Mouse (Mus musculus): ENCODE results near the gene Qpctl.

Qpctl gene
- long read RNA-seq, experiment 1, transcript Qpctl-201 (7 exons, 2,710 nt) = major isoform, 15 of 22 reads
- long read RNA-seq, experiment 1, partial matches to known transcripts = 4 of 22 reads
- long read RNA-seq, experiment 1, other reads (novel, unspliced or antisense) = 3 of 22 reads
- long read RNA-seq, experiment 2, transcript Qpctl-201 (7 exons, 2,710 nt) = major isoform, 18 of 25 reads
- long read RNA-seq, experiment 2, partial matches to known transcripts = 2 of 25 reads
- long read RNA-seq, experiment 2, other reads (novel, unspliced or antisense) = 5 of 25 reads

DNA sequence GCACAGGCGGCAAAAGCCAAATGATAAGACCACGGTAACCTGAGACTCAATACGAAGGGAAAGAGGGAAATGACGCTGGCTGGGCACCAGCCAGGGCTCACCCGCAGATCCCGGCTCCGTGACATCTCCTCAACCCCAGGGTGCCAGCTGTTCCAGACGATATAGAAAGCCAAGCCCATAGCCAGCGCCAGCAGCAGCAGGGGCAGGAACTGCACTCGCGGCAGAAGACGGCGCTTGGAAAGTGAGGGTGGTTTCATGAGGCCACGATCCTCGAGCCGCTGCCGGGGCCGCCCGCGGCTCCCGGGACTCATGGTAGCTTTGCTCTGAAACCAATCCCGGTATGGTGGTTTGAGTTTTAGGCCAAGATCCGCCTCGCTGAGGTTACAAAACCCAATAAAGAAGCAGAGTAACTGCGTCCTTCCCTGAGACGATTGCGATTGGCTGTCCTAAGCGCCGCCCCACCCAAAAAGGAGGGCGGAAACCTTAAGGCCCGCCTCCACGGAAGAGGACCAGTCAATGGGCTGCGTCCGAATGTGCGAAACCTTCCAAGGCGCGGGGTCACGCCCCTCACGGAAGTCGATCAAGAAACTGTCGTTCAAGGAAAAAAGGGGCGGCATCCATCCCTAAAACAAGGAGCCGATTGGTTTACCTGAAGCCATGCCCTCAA lies at the start of gene Qpctl:
Gene Qpctl (minus strand): TSS at position 417 of the 667 bp plus-strand sequence.
- intact Hi-C loops (cut with DNase I) = no loop called here

DNA sequence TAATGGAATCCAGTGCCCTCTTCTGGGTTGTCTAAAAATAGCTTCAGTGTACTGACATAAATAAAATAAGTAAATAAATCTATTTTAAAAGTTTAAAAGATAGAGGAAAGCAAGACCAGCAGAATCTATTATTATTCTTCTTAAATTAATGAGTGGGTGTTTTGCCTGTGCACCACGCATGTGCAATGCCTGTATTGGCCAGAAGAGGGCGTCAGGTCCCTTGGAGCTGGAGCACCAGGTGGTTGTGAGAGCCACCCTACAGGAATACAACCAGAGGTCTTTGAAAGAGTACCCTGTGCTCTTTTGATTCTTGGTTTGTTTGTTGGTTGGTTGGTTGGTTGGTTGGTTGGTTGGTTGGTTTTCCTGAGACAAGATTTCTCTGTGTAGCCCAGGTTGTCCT lies 48.9 kb upstream of the Qpctl start:
- intact Hi-C loops (cut with DNase I) = no loop called here

DNA sequence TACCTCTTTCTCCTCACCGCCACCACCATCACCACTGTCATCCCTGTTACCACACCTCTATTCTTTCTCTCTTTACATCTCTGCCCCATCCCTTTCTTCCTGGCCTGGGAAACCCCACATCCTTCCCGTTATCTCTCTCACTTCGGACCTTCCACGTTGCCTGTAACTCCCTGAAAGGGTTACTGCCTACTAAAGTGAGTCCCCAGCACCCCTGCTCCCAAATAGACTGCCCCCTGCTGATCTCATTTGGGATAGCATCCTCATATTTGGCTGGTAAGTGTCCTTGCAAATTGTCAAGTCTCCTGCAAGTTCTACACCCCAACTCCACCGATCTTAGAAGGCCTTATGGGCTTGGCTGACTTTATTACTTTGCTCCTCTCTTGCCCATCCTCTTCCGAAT lies 47.6 kb upstream of the Qpctl start:
- intact Hi-C loops (cut with DNase I) = no loop called here

DNA sequence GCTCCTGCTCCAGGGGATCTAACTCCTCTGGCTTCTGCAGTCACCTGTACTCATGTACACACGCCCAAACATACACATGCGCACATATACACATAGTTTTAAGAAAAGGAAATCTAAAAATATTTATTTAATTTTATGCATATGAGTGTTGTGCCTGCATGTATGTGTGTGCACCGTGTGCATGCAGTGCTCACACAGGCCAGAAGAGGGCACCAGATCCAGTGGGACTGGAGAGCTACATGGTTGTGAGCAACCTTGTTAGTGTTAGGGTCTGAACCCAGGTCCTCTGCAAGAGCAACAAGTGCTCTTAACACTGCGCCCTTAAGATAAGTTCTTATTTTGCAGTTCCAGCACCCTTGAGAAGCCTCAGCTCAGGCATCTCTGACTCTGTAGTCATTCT lies 45.6 kb upstream of the Qpctl start:
- intact Hi-C loops (cut with DNase I) = no loop called here

DNA sequence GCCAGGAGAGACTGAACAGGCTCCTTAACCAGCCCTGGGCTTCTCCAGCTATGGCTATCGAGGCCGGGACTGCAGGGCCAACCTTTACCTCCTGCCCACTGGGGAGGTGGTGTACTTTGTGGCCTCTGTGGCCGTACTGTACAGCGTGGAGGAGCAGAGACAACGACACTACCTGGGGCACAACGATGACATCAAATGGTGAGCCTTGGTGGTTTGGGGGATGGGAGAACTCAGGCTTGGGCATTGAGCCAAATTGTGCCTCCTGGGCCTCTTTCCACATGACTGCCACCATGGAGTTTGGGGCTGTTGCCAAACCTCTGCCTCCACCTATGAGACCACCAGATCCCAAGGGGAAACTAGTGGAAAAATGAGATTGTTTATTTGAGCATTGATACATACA lies 35.7 kb upstream of the Qpctl start:
- intact Hi-C loops (cut with DNase I) = no loop called here

DNA sequence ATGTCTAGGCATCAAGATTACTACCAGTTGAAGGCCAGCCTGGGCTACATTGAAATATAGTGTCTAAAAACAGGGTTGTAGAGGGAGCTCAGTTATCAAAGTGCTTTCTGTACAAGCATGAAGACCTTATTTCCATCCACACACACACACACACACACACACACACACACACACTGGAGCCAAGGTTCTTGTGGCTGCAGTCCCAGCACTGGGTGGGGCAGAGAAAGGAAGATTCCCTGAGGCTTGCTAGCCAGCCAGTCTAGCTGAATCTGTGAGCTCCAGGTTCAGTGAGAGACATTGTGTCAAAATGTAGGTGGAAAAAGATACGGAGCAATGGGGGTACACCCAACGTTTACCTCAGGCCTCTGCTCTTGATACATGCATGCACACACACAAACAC lies 35.2 kb upstream of the Qpctl start:
- intact Hi-C loops (cut with DNase I) = no loop called here

DNA sequence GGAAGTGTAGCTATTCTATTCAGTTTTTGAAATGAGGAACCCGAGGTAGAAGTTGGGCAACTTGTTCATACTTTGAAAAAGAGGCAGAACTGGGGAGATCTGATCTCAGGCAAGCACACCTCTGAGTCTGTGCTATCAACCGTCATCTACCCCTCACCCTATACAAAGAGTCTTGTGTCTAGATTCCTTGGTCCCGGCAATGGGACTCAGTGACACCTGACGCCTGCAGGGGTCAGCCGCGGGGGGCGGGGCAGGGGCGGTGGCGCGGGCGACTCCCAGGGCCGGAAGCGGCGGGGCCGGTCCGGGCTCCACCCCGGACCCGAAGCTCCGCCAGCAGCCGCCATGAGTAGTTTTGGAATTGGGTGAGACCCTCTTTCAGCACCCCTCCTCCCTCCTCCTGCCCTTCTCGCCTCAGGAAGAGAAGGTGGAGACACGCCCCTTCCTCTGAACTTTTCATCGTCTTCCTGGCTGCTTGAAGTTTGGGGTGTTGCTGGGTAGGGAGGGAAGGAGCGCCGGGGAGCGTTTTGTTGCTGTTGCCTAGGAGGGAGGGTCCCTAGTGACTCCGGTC lies 31.9 kb upstream of the Qpctl start:
- intact Hi-C loops (cut with DNase I) = no loop called here

DNA sequence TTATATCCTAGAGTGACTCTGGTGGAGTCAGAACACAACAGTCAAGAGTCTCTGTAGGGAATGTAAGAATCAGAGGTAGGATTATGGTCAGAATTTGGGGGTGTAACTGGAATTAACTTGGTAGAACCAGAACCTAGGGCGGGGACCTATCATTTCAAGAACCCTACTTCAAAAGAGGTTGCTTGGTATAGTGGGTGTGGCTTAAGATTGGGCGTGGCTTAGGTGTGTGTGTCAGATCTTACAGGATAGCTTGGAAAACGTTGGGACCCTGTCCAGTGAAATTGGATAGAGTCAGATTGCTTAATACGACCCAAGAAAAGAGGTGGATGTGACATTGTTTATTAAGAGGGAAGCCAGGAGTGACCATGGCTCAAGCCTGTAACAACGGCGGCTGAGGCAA lies 30.8 kb upstream of the Qpctl start:
- intact Hi-C loops (cut with DNase I) = loop anchor here (5.0 kb wide), 1 partner anchor 32 kb away; the partner anchor contains the start of gene Gpr4

DNA sequence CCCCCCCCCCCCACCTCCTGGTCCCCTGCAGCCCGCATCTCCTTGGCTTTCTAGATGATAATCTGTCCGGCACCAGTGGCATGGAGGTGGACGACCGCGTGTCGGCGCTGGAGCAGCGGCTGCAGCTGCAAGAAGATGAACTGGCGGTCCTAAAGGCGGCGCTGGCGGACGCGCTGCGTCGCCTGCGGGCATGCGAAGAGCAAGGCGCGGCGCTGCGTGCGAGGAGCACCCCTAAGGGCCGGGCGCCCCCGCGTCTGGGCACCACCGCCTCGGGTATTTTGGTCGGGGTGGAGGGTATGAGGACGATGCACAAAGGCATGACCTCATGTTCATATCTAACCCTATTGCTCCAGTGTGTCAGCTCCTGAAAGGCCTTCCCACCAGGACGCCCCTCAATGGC lies 30.1 kb upstream of the Qpctl start:
- intact Hi-C loops (cut with DNase I) = loop anchor here (5.0 kb wide), 1 partner anchor 33 kb away; the partner anchor contains the start of gene Gpr4

DNA sequence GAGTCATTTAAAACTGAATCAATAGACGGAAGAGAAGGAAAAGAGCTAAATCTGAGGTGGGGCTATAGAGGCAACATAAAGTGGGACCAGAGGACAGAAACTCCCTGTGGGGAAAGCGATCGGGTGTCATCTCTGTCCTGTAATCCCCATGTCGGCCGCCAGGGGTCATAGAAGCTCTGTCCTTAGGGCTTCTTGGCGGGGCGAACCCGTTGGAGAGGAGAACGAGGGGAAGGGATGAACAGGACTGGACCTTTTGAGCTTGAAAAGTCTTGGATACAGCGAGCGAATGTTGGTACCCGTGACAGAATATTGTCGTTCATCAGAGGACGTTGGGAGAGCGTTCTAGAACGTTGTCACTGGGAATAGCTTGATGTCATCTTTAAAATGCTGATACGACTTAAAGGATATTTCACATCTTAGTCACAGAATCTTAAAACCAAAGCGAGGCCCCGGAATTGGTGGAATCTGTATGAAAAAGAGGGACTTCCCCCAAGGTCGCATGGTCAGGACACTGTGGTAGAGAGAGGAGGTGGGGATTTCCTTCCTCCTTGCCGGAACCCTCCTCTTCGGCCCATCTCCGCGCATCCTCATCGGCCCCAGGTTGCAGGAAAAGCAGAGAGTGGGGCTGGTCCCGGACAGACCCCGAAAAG lies 29.5 kb upstream of the Qpctl start:
- intact Hi-C loops (cut with DNase I) = loop anchor here (5.0 kb wide), 1 partner anchor 34 kb away; the partner anchor contains the start of gene Gpr4

DNA sequence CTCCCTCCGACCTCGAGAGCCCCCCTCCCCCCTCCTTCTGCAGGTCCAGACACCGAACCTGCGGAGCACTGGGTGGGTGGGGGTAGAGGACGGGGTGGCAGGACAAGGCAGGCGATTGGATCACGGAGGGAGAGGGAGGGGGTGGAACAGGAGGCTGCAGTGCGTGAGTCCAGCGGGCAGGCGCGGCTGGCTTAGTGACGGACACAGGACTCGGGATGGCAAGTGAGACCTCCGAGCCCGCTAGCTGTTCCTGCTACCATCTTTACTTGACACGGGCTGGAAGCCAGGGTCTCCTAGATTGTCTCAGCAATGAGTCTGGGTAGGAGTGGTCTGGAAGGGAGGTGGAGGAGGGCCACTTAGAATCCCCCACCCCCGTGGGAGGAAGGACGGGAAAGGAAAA lies 28.9 kb upstream of the Qpctl start:
- intact Hi-C loops (cut with DNase I) = loop anchor here (5.0 kb wide), 1 partner anchor 34 kb away; the partner anchor contains the start of gene Gpr4

DNA sequence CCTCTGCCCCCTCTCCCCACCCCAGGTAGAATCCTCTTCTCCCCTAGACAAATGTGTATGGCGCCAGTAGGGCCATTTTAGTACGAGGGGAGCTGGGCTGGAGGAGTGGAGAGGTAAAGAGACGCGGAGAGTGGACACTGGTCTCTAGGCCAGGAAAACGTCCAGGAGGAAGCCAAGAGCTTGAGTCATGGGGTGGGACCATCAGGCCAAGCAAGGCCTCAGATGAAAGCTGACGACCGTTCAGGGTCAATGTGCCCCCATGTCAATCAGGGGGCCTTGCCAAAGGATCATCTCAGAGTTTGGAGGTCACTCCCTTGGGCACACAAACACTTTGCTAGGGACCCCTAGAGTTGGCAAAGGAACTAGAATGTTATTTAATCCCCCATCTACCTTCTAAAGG lies 28.1 kb upstream of the Qpctl start:
- intact Hi-C loops (cut with DNase I) = loop anchor here (5.0 kb wide), 1 partner anchor 35 kb away; the partner anchor contains the start of gene Gpr4

DNA sequence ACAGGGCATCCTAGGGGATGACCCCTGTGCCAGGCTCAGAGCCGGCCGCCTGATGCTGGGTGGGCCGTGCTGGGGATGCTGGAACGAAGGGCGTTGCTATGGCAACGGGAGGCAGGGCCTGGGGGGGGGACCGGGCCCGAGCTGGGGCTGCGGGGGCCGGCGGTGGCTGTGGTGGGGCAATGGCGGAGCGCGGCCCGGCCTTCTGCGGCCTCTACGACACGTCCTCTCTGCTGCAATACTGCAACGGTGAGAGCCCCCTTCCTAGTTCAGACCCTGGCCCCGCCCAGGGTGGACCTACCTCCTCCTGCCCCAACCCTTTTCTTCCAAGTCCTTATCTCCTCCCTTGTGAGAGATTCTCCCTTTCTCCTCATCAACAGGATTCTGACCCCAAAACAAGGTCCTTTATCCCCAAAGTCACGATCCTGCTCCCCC lies 27.4 kb upstream of the Qpctl start:
- intact Hi-C loops (cut with DNase I) = loop anchor here (5.0 kb wide), 1 partner anchor 36 kb away; the partner anchor contains the start of gene Gpr4

DNA sequence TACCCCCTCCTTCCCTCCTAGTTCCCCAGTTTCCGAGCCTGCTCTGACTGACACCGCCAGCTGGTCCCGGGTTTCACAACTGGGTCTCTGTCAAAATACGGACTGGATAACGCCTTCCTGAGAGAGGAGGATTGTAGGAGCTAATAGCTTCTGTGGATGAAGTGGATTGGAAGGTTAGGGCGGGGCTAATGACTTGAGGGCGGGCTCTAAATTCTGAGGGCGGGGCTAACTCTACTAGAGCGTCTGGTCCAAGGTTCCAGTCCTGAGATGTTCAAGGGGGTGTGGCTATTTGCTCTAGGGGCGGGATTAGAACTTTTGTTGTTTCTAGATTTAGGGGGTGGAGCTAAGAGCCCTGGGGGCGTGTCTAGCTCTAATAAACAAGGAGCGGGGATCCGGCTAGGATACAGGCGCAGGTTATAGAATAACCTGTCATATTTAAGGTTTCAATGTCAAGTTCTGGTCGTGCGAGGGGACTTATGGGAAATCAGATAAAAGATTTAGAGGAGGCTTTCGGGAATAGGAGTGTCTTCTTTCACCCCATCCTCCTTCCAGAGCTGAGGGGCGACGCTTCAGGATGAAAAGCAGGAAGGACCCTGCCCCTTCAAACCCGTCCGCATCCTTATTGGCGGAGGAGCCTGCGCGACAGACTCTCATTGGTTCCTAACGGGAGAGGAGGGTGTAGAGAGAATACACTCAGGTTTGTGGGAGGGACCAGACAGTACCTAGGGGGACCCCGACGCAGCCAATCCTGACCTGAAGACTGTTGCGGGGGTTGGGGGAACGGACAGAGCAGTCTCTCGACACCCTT lies 26.8 kb upstream of the Qpctl start, which contains the start of gene Eml2:
Gene Eml2 (plus strand): TSS at position 714 of the 808 bp plus-strand sequence.
- intact Hi-C loops (cut with DNase I) = loop anchor here (5.0 kb wide), 1 partner anchor 36 kb away; the partner anchor contains the start of gene Gpr4

DNA sequence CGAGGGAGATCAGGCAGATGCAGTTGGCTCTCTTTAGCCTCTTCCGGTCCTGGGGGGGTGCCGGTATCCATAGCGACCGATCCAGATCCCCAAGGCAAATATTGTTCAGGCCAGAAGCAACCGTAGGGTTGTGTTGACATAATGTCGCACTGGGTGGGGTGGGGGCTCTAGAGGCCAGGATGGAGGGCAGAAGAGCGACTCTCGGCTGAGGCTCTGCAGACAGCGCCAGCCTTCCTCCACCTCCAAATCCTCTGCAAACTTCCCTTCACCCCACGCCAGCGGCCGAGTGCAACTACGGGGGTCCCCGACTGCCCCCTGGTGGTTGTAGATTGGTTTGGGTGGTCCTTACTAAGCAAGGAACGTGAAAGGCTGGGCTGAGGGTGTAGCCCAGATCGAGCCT lies 23.8 kb upstream of the Qpctl start:
- intact Hi-C loops (cut with DNase I) = loop anchor here (1.0 kb wide), 1 partner anchor 15 kb away; no protein-coding TSS in a partner anchor

DNA sequence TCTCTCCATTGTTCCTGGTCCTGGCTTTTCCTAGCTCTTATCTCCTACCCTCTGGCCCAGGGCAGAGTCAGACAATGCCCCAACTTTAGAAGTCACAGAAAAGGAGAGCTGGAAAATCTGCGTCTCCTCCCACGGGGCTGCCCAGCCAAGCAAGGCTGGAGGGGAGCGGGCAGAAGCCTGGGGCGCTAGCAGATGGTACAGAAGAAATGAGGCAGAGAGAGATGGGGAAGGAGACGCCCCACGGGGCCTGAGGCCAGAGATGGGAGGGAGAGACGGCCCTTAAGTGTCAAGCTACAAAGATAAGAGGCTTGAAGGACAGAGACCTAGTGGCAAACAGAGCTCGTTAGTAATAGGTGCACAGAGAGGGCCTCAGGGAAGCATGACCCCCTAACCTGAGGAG lies 22.7 kb upstream of the Qpctl start:
- intact Hi-C loops (cut with DNase I) = no loop called here

DNA sequence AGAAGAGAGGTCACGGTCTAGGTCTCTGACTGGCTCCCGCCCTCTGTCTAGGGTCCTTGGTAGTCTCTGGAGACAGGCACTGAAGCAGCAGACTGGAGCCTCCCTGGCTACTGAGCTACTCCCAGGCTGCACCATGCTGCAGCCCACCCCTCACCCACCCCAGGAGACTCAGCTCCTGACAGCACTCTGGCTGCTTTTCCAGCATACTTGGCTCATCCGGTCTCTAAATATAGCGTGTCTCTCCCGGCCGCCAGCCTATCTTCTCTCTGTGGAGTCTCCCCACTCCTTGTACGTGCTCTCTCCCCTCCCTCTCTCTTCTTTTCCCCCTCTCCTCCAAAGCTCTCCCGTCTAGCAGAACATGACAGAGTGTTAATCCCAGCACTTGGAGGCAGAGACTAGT lies 21.1 kb upstream of the Qpctl start:
- intact Hi-C loops (cut with DNase I) = no loop called here

DNA sequence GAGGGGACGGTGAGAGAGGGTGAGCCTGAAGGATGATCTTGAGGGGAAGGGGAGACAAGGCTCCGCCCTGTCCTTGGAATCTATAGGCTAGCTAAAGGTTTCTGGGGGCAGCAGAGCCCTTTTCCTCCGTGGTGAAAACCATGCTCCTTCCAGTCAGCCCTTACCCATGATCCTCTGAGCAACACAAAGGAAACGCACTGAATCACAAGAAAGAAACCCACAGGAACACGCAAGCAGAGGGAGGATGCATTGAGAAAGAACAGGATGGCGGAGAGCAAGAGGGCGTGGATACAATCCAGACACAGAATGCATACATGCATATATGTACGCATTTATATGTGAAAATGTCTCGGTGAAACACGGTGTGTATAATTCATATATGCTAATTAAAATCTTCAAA lies 20.4 kb upstream of the Qpctl start:
- intact Hi-C loops (cut with DNase I) = no loop called here

DNA sequence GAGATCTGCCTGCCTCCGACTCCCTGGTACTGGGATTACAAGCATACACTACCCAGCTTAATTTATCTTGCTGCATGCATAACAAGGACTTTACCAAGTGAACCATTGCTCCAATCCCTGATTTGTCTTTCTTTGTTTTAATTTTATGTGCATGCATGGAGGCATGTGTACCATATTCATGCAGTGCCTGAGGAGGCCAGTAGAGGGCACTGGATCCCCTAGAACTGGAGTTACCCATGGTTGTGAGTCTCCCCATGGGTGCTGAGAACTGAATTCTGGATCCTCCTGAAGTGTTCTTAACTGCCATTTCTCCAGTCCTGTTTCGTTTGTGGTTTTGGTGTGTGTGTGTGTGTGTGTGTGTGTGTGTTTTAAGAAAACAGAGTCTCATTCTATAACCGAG lies 17.9 kb upstream of the Qpctl start:
- intact Hi-C loops (cut with DNase I) = no loop called here

DNA sequence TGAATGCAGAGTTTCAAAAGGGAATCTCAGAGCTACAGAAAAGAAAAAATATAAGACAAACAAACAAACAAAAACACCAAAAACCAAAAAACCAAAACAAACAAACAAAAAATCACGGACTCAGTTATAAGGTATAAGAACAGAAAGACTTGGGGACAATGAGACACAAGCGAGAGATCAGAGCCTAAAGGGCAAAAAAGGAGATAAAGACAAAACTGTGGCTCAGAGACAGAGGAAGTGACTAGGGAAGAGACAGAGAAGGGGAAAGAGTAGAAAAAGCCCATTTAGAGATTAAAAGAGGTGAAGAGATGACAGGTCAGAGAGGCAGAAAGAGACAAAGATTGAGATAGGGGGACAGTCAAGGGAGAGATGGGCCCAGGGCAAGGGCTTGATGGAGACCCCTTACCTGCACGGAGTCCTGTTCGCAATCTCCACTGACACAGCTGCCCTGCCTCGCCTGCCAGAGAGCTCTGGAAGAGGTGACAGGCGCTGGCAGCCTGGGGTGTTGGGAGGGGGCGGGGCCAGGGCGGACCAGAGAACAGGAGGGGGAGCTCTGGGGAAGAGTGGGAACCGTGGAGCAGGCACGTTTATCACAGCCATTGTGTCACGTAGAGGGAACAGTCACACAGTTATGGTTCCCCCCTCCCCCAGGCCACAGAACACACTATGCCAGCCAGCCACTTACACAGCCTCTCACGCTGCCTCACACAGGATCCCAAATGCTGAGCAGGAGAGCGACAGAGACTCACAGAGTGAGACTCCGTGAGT lies 16.7 kb upstream of the Qpctl start, which contains the start of gene Gipr:
Gene Gipr (minus strand): TSS at position 472 of the 768 bp plus-strand sequence.
- intact Hi-C loops (cut with DNase I) = no loop called here
